Mouse (Mus musculus): ENCODE data around the gene Ybx3. TPM values are rescaled to one million over a fixed set of nuclear protein-coding genes. Genes with fewer than 3 reads are reported as not detected.

Gene Ybx3
- polyA plus RNA-seq, 1 experiment, result 75.0 TPM

DNA sequence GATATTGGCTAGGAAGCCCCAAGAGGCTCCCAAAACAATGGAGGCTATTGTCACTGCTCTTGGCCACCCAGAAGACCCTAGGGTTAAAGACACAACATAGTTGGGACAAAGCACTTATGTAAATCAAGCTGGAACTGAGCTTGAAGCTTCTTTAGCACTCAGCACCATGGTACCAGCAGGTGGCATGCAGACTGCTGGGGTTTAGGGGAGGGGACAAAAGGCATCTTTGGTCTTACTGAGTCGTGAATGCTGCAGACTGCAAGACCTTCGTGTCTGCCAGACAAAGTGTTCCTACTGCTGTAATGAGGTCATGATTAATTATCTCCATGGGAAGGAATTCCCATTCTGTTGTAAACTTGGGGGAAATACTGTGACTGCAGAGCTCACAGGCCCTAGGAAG, 17.6 kb upstream of the Ybx3 start:
- no peak overlapping the region for H3K27ac ChIP-seq (ENCODE audit: insufficient read depth, low read length)
- no peak for TF ChIP-seq POLR2A (IDR thresholded peaks at IDR 0.05; ENCODE audit: extremely low read depth, insufficient read depth, low read length)
- TF ChIP-seq CTCF (IDR thresholded peaks at IDR 0.05; ENCODE audit: extremely low read depth, insufficient read depth, low read length), result no peak
- H3K4me1 ChIP-seq (ENCODE audit: control insufficient read depth, insufficient read depth, low read length), result peaks cover 2% of the 10 kb centered on the region; the same call in 1 of the 2 replicates
- H3K4me3 ChIP-seq (ENCODE audit: insufficient read depth, low read length), result no peak overlapping the region

DNA sequence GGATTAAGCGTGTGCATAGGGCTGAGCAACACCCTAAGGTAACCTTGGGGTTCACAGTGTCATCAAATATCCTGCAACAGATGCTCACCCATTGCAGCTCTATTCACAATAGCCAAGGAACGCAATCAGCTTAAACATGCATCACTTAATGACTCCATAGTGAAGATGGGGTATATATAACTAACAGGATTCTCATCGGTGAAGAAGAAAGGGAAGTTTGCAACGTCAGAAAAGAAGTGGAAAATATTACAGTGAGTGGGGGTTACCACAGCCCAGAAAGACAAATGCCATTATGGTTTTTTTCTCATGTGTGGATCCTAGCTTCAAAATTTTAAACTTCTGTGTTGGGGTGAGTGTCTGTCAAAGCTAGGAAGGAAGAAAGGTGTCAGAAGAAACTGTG, 16.9 kb upstream of the Ybx3 start:
- no peak for TF ChIP-seq POLR2A (IDR thresholded peaks at IDR 0.05; ENCODE audit: extremely low read depth, insufficient read depth, low read length)
- no peak for TF ChIP-seq CTCF (IDR thresholded peaks at IDR 0.05; ENCODE audit: extremely low read depth, insufficient read depth, low read length)
- H3K4me3 ChIP-seq (ENCODE audit: insufficient read depth, low read length), result no peak overlapping the region
- peaks cover 2% of the 10 kb centered on the region; the same call in 1 of the 2 replicates for H3K4me1 ChIP-seq (ENCODE audit: control insufficient read depth, insufficient read depth, low read length)
- H3K27ac ChIP-seq (ENCODE audit: insufficient read depth, low read length), result no peak overlapping the region

DNA sequence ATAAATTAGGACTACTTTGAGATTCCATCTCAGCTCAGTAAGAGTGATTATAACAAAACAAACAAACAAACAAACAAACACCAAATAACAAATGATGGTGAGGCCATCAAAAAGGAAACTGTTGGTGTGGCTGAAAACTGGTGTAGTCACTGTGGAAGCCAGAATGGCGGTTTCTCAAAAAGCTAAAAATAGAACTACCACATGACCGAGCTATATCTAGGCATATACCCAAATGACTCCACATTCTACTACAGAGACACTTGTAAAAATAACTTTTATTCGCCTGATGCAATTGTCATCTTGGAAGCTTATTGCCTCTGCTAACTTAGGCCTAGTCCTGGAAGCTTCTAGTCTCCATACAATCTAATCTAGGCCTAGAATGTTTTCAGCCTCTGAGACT, 16.0 kb upstream of the Ybx3 start:
- TF ChIP-seq POLR2A (IDR thresholded peaks at IDR 0.05; ENCODE audit: extremely low read depth, insufficient read depth, low read length) (no peak), CTCF (IDR thresholded peaks at IDR 0.05; ENCODE audit: extremely low read depth, insufficient read depth, low read length) (no peak)
- no peak overlapping the region for H3K27ac ChIP-seq (ENCODE audit: insufficient read depth, low read length)
- no peak overlapping the region for H3K4me3 ChIP-seq (ENCODE audit: insufficient read depth, low read length)
- peaks cover 2% of the 10 kb centered on the region; the same call in 1 of the 2 replicates for H3K4me1 ChIP-seq (ENCODE audit: control insufficient read depth, insufficient read depth, low read length)

DNA sequence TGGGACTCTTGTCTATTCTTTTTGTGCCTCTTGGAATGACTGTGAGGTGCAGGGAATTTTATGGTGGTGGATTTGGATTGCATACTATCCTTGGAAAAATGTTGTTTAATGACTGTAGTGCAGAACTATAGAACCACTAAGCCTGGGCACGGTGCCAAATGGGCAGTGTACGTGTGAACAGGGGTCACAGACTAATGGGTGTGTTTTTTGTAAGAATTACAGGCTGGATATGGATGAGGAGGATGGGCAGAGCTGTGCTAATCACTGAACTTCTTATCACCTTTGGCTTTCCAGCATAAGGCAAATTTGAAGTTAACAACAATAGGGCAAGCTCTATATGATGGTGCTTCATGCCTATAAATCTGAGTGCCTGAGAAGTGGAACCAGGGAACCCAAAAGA, 14.8 kb upstream of the Ybx3 start:
- H3K27ac ChIP-seq (ENCODE audit: insufficient read depth, low read length), result no peak overlapping the region; the same call in 1 of the 2 replicates
- H3K4me3 ChIP-seq (ENCODE audit: insufficient read depth, low read length), result no peak overlapping the region
- H3K4me1 ChIP-seq (ENCODE audit: control insufficient read depth, insufficient read depth, low read length), result peaks cover 2% of the 10 kb centered on the region; the same call in 1 of the 2 replicates
- TF ChIP-seq POLR2A (IDR thresholded peaks at IDR 0.05; ENCODE audit: extremely low read depth, insufficient read depth, low read length) (no peak), CTCF (IDR thresholded peaks at IDR 0.05; ENCODE audit: extremely low read depth, insufficient read depth, low read length) (no peak)

DNA sequence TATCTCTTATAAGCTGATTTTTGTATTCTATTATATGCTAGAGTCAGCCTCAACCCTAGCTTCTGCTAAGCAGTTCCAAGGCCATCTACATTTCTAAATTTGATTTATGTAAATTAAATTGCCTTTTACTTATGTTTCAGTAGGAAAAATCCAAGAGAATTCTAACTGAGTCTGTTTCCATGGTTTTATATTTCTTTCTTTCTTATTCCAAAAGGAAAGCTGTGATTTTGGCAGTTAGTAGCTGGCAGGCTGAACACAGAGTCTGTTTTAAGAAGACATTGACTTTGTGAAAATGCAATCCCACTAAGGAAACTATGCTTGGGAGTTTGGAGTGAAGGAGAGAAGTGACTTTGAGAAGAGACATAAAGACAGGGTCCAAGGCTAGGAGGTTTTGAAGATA, 14.3 kb upstream of the Ybx3 start:
- no peak overlapping the region; the same call in 1 of the 2 replicates for H3K27ac ChIP-seq (ENCODE audit: insufficient read depth, low read length)
- peaks cover 2% of the 10 kb centered on the region; the same call in 1 of the 2 replicates for H3K4me1 ChIP-seq (ENCODE audit: control insufficient read depth, insufficient read depth, low read length)
- no peak overlapping the region for H3K4me3 ChIP-seq (ENCODE audit: insufficient read depth, low read length)
- TF ChIP-seq POLR2A (IDR thresholded peaks at IDR 0.05; ENCODE audit: extremely low read depth, insufficient read depth, low read length) (no peak), CTCF (IDR thresholded peaks at IDR 0.05; ENCODE audit: extremely low read depth, insufficient read depth, low read length) (no peak)

DNA sequence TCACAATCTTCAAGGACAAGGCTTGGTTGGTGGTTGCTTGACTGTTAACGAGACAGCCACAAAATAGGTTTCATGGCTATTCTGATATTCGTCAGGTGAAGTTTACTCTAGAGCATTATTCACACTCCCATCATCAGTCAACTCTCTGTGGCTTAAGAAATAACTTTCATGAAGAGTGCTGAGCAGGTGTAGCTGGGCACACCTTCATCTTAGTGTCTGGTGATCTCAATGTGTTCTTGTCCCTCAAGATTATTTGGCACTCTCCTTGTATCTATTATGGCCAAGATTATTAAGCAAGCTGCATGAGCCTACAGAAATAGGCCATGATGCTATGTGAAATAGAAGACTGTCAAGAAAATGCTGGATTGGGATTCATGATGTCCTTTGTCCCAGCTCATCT, 13.0 kb upstream of the Ybx3 start:
- H3K4me3 ChIP-seq (ENCODE audit: insufficient read depth, low read length), result no peak overlapping the region
- no peak for TF ChIP-seq CTCF (IDR thresholded peaks at IDR 0.05; ENCODE audit: extremely low read depth, insufficient read depth, low read length)
- TF ChIP-seq POLR2A (IDR thresholded peaks at IDR 0.05; ENCODE audit: extremely low read depth, insufficient read depth, low read length), result no peak
- peaks cover 2% of the 10 kb centered on the region; the same call in 1 of the 2 replicates for H3K4me1 ChIP-seq (ENCODE audit: control insufficient read depth, insufficient read depth, low read length)
- no peak overlapping the region for H3K27ac ChIP-seq (ENCODE audit: insufficient read depth, low read length)

DNA sequence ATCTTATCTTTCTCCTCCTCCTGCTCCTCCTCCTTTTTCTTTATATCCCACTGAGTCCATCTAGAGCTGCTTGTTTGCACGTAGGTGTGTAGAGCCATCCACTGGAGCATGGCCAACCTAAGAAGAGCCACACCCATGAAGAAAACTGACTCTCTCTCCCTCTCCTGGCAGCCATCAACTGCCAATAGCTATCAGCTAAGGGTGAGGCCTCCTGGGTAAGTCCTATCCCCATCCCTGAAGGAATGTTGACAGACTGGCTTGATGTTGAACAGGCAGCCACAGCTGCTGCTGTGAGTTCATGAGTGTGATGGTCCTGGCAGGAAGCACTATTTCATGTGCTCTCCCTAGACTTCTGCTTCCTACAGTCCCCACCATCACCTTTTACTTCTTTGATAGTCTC, 8.4 kb upstream of the Ybx3 start:
- no peak for TF ChIP-seq POLR2A (IDR thresholded peaks at IDR 0.05; ENCODE audit: extremely low read depth, insufficient read depth, low read length)
- no peak for TF ChIP-seq CTCF (IDR thresholded peaks at IDR 0.05; ENCODE audit: extremely low read depth, insufficient read depth, low read length)
- Histone ChIP-seq H3K27ac (ENCODE audit: insufficient read depth, low read length) (no peak overlapping the region), H3K4me1 (ENCODE audit: control insufficient read depth, insufficient read depth, low read length) (no peaks in the 10 kb centered on the region), H3K4me3 (ENCODE audit: insufficient read depth, low read length) (no peak overlapping the region)

DNA sequence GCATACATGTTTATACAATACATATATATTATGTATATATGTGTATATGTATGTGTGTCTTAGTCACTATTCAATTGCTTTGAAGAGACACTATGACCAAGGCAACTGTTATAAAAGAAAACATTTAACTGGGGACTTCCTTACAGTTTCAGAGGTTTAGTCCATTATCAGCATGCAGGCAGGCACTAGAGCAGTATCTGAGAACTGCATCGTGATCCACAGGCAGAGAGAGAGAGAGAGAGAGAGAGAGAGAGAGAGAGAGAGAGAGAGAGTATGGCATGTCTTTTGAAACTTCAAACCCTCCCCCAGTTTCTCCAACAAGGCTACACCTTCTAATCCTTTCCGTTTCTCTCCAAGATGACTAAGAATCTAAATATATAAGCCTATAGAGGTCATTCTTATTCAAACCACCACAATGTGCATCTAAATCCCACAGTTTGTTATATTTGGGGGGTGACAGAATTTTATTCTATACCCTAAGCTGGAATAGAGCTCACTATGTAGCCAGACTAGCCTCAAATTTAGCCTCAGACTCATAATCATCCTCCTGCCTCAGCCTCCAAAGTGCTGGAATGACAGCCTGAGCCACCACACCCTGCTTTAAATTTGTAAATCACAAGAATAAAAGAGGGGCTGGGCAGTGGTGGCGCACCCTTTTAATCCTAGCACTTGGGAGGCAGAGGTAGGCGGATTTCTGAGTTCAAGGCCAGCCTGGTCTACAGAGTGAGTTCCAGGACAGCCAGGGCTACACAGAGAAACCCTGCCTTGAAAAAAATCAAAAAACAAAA, 5.8 kb upstream of the Ybx3 start:
- no peak for TF ChIP-seq CTCF (IDR thresholded peaks at IDR 0.05; ENCODE audit: extremely low read depth, insufficient read depth, low read length)
- TF ChIP-seq POLR2A (IDR thresholded peaks at IDR 0.05; ENCODE audit: extremely low read depth, insufficient read depth, low read length), result no peak
- no peaks in the 10 kb centered on the region for H3K4me1 ChIP-seq (ENCODE audit: control insufficient read depth, insufficient read depth, low read length)
- no peak overlapping the region for H3K27ac ChIP-seq (ENCODE audit: insufficient read depth, low read length)
- H3K4me3 ChIP-seq (ENCODE audit: insufficient read depth, low read length), result no peak overlapping the region

DNA sequence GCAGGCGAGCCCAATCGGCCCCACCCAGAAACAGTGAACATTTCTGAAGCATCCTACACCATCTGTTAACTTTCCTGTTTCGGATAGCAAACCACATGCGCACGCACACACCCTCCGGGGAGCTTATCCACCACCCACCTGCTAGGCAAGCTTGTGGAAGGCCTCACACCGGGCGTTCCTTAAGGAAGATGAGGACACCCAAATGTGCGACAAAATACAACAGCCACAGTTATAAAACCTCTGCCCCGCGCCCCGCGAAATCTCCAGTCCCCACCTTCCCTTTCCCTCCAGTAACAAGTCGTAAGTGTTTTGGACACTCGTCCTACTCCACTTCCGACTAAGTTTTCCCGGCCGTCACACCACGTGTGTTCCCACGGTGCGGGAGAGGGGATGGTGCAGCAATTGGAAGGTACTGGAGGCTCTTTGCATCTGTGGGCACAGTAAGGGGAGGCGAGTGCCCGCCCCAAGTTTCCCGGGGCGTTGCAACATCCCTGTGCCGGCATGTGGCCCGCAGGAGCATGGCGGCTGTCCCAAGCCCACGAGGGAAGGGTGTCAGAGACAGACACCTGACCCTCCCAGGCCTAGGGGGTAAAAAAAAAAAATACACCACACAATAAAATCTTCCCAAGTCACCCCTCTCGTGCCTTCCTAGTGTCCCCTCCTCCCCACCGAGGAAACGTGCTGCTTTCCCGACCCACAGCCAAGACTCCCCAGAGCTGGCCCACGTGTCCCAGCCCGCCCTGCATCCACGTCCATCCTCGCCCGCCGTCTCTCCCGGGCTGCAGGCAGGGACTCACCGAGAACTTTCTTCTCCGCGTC, 846 bp downstream of the Ybx3 start:
- no peak for TF ChIP-seq POLR2A (IDR thresholded peaks at IDR 0.05; ENCODE audit: extremely low read depth, insufficient read depth, low read length)
- no peak for TF ChIP-seq CTCF (IDR thresholded peaks at IDR 0.05; ENCODE audit: extremely low read depth, insufficient read depth, low read length)
- Histone ChIP-seq H3K27ac (ENCODE audit: insufficient read depth, low read length) (no peak overlapping the region), H3K4me3 (ENCODE audit: insufficient read depth, low read length) (peak overlapping the region; percentile 46), H3K4me1 (ENCODE audit: control insufficient read depth, insufficient read depth, low read length) (peaks cover 4% of the 10 kb centered on the region; the same call in 1 of the 2 replicates)
